Mouse (Mus musculus): Measurements from ENCODE around the gene Dusp23.

- TF ChIP-seq CTCF (IDR thresholded peaks at IDR 0.05; ENCODE audit: control insufficient read depth, insufficient read depth, insufficient read length) (no peak), MYOG (IDR thresholded peaks at IDR 0.05; ENCODE audit: control insufficient read depth, extremely low read depth, insufficient read length) (no peak), USF1 (IDR thresholded peaks at IDR 0.05; ENCODE audit: low read depth) (no peak), FOSL1 (IDR thresholded peaks at IDR 0.05; ENCODE audit: insufficient read depth, low read length, poor library complexity, severe bottlenecking) (no peak)
These were observed 48.0 kb upstream of the Dusp23 start for GRCm38 (mm10) chr1:172680742-172681141.

Data from C2C12 (cell line).